Mouse (Mus musculus) left cerebral cortex, adult 18-20 months (tissue): ENCODE data around the gene Fads2. TPM values are rescaled to one million over a fixed set of nuclear protein-coding genes. Genes with fewer than 3 reads are reported as not detected.

Experiments
- DNase-seq, 2 experiments: peaks; one replicate each; pipeline ENCODE4 v3.0.0; 2021 to 2022; ENCODE audit warnings: low spot score in 2 of 2, mixed read lengths in 1 of 2
- total RNA-seq, 2 experiments: library from RNA; stranded (reverse); gene quantifications; 2 replicates each; pipeline ENCODE4 v1.2.3; 2021

Fads2 gene
- total RNA-seq, 2 experiments from 2014 or later: 112 to 119 TPM

DNA sequence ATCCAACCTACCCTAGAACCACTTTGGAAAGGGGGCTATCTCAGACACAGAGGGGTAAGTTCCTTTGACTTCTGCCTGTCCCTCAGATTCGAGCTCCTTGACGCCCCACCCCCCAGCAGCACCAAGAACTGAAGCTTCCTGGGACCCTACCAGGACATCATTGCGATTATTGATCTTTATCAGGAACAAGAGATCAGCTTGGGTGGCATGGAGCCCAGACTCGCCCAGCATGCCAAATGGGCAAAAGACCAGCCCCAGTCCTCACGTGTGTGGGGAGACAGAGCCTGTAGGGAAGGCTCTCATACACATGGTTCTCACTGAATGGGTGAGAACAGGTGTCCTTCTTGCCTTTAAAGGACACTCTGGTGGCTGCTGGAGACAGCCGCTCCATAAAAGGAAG lies 2.7 kb upstream of the Fads2 start:
- DNase-seq: no peak

DNA sequence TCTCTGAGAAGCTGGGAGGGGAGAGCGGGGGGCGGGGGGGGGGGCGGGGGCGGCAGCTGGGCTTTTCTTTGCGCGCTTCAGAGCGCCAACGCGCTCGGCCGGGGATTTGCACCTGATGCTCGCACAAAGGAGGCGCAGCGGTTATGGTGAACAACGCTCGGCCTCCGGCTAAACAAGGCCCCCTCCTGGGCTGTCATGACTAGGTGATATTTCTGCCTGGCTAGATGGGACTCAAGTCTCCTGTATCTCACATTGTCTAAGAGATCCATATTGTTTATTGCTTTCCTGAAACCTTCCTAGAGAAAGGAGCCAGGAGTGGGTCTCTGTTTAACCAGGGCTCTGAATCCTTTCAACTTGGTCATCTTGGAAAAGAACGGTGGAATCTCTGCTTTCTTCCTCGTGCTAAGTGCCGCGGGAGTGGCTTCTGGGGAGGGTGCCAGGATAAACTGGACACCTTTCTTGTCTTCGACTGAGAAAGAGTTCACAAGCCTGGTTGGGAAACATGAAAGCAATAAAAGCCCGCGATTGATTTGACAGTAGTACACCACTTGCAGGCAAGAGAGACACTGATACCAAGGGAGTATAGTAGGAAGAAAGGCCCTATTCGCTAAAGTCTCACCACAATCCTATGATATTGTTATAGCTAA lies 631 bp upstream of the Fads2 start:
- peak in 1 of 2 experiments; percentile 13 for DNase-seq

DNA sequence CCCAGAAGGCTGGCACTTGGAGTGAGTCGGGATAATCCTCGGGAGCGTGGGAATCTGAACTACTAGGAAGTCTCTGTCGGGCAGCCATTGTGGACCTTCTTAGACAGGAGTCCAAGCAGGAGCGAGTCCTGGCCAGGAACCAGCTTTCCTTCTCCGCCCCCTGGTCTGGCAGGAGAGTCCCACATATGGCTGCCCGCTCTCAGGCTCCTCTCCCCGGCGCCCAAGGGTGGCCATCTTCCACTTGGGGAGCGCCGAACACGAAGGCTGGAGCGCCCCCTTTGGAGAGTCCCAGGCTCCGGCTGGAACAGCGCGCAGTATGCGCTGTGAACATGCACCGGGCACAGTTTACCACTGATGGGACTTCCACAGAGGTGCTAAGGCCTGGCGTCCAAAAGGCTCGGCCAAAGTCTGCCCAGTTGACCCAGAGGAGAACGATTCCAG lies 895 bp downstream of the Fads2 start:
- peak; percentile 59 to 60 for DNase-seq

DNA sequence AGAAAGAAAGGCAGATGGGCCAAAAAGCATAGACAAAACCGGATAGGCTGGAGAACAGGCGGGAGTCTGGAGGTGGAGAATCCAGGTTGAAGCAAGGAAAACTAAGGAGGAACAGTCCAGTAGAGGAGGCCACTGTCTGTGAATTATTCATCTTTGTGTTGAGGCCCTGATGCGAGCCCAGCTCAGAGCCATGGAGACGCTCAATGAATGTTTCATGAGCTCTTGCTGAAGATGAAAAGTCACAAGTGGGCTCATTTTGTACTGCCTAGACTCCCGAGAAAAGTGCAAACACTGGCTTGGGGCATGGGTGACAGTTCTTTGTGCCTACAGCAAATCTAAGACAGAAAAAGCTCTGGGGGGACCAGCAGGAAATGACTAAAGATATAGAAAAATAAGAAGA lies 3.7 kb downstream of the Fads2 start:
- no peak for DNase-seq

DNA sequence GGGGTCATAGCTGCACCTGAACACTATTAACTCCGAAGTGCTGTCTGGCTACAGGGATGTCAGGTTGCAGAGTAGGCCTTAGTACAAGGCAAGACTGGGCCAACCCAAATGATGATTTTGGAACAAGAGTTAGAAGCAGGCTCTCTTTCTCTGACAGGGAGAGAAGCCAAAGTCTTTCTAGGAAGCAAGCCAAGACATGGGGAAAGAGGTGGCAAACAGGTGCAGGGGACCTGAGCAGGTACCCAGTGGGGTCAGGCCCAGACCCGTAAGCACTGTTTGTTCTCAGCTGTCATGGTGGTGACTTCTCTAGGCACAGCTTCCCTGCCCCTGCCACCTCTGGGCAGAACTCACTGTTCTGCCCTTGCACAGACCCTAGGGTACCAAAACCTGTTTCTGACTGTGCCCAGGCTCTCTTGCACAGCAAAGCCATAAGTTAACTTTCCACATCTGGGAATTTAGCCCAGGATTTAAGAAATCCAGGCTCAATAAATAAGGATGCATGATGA lies 5.1 kb downstream of the Fads2 start:
- no peak for DNase-seq

DNA sequence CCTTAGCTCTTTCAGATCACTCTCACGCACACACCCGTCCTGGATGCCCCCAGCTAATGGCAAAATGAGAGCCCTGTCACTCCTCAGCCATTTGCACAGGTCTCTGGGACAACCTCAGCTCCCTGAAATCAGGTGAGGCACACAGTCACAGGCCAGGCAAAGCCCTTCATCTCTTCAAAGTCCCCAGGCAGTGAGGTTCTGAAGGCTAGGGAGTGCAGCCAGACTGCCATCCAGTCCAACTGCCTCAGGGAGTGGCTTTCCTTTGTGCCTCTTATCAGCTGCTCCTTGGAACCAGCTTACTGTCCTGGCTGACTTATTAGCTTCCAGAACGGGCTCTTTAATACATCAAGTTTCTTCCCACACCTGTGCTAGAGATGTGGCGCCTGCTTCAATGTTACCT lies 6.9 kb downstream of the Fads2 start:
- no peak for DNase-seq

DNA sequence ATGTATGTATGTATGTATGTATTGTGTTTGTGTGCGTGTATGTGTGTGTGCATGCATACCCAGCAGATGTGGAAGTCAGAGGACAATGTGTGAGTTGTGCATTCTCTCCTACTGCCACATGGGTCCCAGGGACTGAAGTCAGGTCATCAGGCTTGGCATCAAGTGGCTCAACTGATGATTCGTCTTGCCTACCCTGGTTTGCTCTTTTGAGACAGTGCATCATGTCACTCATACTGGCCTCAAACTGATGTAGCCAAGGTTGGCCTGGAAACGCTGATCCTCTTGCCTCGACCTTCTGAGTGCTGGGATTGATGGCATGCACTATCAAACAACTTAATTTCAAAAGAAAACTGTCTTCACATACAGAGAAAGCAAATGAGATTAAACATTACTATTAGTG lies 7.7 kb downstream of the Fads2 start:
- DNase-seq: no peak

DNA sequence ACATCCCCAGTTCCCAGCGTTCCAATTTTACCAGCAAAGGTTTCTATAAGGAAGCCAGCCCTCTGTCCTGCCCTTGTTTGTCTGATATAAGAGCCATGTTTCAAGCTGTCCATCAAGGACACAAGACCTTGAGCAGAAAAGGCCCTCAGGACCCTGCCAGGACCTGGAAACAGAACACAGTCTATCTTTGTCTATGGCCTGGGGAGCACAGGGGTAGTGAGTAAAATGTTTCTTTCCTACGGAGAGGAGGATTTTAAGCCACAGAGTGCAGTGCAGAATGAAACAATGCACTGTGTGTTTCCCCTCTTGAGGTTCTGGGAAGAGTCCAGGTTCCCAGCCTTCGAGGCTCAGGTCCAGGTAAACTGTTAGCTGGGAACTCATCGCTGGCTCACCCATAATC lies 14.6 kb downstream of the Fads2 start:
- no peak for DNase-seq

DNA sequence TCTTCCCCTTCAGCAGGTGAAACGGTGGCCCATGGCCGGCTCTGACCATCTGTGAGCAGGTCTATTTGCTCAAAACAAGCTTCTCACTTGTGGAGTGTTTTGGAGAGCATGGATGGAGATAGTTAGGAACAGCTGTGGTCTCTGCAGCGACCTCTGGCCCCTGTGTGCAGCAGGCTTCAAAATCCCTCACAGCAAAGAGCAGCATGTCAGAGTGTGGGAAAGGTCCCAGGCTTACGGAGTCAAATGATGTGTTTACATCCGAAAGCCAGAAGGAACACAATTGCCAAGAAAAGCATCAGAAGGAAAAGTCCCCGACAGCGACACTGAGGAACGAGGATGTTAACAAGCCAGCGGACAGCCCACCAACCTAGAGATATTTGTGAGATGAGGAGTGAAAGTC lies 16.1 kb downstream of the Fads2 start:
- DNase-seq: no peak

DNA sequence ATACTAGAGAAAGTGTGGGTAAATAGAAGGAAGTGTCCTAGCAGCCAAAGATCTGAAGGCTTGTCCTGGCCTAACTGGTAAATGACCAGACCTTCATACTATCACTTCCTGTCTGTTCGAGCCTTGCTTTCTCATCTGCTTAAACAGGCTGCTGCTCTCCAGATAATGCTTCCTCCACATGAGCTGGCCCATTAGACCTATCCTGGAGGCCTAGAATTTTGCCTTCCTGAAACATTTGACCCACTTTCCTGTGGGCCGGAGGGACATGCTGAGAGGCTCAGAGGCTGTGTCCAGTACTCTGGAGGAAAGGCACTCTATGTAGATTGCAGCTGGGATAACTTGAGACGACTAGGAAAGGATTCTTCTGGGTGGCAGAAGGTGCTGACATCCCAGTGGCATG lies 19.4 kb downstream of the Fads2 start:
- no peak for DNase-seq

DNA sequence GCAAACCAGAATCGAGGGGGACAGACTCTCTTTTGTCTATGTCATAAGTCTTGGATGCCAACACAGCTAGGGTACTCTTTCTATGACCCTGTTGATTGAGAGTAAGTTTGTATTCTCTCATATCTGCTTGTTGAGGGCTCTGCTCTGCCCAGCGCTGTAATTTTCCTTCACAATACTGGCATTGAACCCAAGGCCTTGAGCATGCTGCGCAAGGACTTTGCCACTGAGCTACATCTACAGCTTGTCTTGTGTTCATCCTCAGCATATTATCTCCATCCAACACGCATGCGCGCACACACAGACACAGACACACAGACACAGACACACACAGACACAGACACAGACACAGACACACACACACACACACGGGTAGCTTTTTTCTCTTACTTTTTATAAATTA lies 21.2 kb downstream of the Fads2 start:
- DNase-seq: no peak

DNA sequence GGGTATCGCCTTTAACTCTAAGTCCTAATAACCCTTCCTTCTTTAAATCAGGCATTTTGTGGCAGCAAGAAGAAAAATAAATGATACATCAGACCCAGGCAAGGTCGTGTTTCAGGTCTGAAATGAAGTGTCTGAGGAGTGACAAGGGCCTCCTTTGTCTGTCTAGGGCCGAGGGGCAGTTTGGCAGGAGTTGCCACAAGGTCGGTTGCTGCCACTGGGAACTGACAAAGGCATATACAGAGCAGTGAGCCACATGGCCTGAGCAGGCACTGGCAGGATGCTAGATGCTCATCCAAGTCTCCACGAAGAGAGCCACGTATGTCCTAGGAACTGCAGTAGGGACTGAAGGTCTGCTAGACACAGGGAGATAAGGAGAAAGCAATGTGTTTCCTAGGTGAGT lies 23.2 kb downstream of the Fads2 start:
- no peak for DNase-seq

DNA sequence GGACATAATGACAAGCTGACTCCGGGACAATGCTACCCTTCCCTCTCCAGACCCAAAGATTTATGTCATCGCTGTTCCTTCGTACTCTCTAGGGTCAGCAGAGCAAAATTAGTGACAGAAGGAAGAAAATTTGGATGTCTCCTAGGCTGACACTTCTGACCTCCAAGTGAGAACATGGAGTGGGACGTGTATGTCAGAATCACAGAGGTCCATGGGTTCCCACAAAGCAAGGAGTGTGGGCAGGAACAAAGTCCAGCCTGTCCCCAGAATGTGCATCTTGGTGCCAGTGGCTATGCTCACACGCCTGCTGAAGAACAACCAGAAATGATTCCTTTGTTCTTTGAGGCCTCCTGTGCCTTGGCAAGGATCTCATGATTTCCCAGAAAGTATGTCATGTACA lies 28.4 kb downstream of the Fads2 start:
- DNase-seq: no peak

DNA sequence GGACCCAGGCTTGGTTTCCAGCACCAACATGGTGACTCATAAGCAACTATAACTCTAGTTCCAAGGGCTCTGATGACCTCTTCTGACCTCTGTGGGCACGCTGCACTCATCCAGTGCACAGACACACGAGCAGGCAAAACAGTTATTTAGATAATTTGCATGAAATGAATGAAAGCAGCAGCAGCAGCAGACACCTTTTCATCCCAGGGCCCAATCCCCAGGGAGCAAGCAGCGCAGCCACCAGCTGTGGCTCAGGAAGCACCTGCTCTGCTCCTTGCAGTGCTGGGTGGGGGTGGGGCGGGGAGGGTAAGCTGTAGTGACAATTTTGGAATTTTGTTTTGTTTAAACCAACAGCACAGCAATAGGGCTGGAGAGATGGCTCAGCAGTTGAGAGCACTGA lies 29.7 kb downstream of the Fads2 start:
- DNase-seq: no peak

DNA sequence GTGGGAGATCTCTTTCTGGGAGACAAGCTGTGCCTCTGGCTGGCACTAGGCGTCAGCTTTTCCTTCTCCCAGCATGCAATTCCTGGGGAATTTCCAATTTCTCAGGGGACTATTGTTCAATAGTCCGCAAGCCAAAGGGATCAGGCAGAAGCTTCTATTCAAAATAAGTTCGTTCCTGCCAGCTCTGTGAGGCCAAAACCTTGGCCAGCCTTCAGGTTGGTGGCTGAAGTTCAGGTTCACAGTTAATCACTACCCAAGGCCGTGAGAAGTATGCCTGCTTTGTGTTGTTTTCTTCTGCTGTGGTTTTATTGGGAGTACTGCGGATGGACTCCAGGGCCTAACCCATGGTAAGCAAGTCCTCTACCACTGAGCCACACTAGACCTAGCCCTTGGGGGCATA lies 30.4 kb downstream of the Fads2 start:
- DNase-seq: no peak

DNA sequence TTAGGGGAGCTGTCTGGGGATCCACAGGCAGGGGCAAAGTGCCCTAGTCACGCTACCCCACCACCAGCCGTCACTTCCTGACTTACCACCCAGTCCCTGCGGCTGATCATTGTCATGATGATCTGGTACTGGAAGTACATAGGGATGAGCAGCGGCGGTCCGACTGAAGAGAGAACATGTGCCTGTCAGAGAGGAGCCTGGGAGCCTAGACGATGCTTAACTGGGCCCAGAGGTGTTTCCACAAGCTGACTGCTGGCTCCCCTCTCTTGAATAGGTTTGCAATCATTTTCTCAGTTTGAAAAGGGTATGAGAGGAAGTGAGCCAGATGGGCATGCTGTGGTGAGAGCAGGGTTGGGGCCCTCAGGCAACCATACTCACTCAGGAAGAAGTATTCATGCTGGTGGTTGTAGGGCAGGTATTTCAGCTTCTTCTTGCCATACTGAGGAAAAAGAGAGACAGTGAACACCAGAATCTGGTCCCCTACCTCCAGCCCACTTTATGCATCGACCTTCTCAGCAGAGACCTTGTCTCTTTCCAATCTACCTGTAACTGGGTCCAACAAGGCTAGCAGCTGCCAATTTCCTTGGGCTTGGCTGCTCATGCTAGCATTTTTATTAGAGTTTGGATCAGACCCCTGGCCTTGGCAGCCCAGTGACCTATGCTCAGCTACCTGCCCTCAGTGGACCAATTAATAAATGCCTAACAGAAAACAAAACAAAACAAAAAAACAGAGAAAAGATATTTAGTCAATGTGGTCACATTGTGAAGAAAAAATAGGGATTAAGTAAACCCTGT lies 31.2 kb downstream of the Fads2 start:
- DNase-seq: no peak

DNA sequence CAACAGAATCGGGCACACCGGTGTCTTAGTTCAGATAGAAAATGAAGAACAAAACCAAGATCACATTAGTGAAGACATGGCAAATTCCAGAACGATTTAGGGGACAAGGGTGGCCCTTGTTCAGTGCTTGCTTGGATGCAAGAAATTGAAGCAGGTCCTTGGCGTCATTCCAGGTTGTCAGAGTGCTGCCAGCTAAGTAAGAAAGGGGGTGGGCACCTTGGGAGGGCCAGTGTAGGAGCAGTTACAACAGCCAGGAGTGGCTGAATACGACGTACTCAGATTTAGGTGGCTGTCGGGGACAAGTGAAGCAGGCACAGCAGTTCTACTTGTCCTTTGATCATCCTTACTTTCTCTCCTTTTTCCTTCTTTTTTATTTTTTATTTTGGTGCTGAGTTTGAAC lies 33.8 kb downstream of the Fads2 start:
- DNase-seq: no peak

DNA sequence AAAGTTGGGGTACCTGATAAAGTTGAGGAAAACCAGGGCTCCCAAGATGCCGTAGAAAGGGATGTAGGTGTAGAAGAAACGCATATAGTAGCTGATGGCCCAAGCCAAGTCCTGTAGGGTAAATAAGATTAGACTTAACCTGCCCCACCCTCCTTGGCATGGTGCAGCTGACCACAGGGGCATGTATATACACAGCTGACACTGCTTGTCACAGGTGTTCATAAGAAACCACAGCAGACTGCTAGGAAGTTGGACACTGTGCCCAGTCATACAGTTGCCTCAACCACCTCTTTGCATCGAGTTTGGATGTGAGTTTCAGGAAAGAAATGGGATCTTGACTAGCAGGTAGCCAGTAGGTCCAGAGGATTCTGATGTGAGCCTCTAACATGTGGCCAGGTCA lies 35.0 kb downstream of the Fads2 start:
- DNase-seq: no peak

DNA sequence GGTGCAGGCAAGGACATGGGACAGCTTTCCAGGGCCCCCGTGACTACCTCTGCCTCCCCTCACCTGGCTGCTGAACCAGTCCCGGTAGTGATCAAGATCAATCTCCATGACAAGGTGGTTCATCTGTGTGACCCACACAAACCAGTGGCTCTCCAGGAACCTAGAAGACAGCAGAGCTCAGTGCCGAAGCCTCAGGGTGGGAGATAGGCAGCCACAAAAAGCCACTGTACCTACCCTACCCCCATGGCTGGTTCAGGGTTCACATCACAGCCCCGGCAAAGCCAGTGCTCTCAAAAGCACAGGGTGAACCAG lies 35.4 kb downstream of the Fads2 start:
- DNase-seq: no peak

DNA sequence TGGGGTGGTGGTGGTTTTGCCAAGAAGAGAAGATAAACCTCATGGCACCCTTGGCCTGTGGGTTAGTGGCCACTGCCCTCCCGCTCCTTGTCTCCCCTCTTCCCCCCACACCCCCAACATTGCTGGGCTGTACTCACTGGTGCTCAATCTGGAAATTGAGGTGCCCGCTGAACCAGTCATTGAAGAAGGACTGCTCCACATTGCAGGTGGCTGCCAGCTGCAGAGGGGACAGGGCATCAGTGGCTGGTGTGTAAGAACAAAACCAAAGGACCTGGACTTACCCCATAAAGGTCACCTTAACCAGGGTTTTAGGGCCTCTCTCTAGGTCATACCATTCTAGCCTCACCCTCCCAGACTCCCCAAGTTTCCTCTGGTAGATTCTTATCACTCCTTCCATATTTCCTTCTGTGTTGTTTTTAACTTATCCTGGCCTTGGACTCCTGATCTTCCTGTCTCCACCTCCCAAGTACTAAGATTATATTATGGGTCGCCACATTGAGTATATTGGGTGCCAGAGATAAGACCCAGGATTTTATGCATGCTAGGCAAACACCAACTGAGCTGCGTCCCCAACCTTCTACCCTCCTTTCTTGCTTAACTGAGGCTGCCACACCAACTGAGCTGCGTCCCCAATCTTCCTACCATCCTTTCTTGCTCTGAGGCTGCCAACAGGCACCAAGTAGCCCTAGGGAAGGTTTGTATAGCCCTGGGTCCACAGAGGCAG lies 35.9 kb downstream of the Fads2 start:
- DNase-seq: no peak

DNA sequence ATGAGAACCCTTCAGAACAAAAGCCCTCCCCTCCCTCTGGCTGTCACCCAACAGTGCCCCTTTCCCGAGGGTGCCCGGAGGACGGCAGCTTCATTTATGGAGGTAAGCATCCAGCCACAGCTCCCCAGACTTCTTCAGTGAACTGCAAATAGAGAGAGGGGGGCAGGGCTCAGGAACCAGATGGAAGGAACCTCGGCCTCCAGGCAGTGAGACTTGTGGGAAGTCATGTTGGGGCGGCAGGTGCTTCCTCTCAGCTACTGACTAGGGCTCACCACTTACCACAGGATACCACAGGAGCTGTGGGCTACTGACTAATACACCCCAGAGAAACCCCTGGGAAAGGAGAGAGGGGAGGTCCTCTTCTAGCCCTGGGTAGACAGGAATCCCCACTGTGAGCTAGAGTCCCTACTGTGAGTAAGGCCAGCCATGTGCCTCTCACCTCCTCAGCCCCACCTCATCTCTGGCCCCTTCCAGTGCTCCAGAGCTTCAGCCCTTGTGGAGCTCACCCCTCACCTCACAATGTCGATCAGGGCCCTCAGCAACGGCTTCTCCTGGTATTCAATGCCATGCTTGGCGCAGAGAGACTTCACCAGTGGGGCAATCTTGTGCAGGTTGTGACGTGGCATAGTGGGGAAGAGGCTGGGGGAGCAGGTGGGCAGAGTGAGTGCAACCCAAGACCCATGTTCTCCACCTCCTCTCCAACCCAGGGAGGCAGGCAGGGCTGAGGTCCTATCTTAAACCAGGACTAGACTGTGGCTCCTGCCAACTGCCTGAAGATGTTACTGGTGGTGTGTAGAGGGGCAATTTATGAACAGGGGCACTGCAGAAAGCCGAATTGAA lies 37.2 kb downstream of the Fads2 start:
- peak in 1 of 2 experiments; percentile 42 for DNase-seq
